Mouse (Mus musculus) neural tube, embryonic 11.5 days (tissue): ENCODE results near the gene Mms19. TPM values are rescaled to one million over a fixed set of nuclear protein-coding genes. Genes with fewer than 3 reads are reported as not detected.

Experiments
- ATAC-seq: fragments of 200-750 bp; cut with Nextera tagmentation; 2 replicates; pipeline ENCODE4 v1.8.0; 2017; ENCODE audit warnings: moderate number of reproducible peaks, mild to moderate bottlenecking, moderate TSS enrichment, moderate library complexity; ENCODE audit not compliant: insufficient read depth, low FRiP score, low TSS enrichment
- DNase-seq: peaks from one replicate; pipeline ENCODE4 v3.0.0-alpha.2; 2015; ENCODE audit warnings: low spot score
- H3K27ac ChIP-seq: fragments of 300-500 bp; sonication (generic); 2 replicates; pipeline ENCODE4 v1.5.1; 2014; ENCODE audit warnings: low read depth, mild to moderate bottlenecking, low read length
- H3K27me3 ChIP-seq: fragments of 300-500 bp; sonication (generic); 2 replicates; pipeline ENCODE4 v1.6.1; 2014; ENCODE audit warnings: mild to moderate bottlenecking, low read length, mixed read lengths; ENCODE audit not compliant: control insufficient read depth, insufficient read depth
- H3K36me3 ChIP-seq: fragments of 300-500 bp; sonication (generic); 2 replicates; pipeline ENCODE4 v1.6.1; 2014; ENCODE audit warnings: mild to moderate bottlenecking, low read length, moderate library complexity, mixed read lengths; ENCODE audit not compliant: control insufficient read depth, insufficient read depth
- H3K4me1 ChIP-seq: fragments of 300-500 bp; sonication (generic); 2 replicates; pipeline ENCODE4 v1.6.1; 2014; ENCODE audit warnings: low read length, mixed read lengths; ENCODE audit not compliant: control insufficient read depth, insufficient read depth
- H3K4me2 ChIP-seq: fragments of 300-500 bp; sonication (generic); 2 replicates; pipeline ENCODE4 v1.6.1; 2014; ENCODE audit warnings: low read depth, mild to moderate bottlenecking, moderate library complexity
- H3K4me3 ChIP-seq: fragments of 300-500 bp; sonication (generic); 2 replicates; pipeline ENCODE4 v1.5.1; 2014; ENCODE audit warnings: low read depth, low read length
- H3K9ac ChIP-seq: fragments of 300-500 bp; sonication (generic); 2 replicates; pipeline ENCODE4 v1.6.1; 2014; ENCODE audit warnings: mild to moderate bottlenecking, low read length
- H3K9me3 ChIP-seq: fragments of 300-500 bp; sonication (generic); 2 replicates; pipeline ENCODE4 v1.6.1; 2016; ENCODE audit warnings: low read length; ENCODE audit not compliant: control insufficient read depth
- whole genome bisulfite sequencing: fragments of 180-500 bp; shearing (Covaris S2); extraction: QIAGEN DNeasy Blood & Tissue Kit; methylation state at CpG from one replicate; pipeline ENCODE4 v1.1.7; 2014; 5-methylcytosine and 5-hydroxymethylcytosine counted together
- polyA plus RNA-seq: library from polyadenylated mRNA; unstranded; fragments of >200 nt; fragmentation: Nextera tagmentation; extraction: Ambion mirVana; gene quantifications from 2 replicates; pipeline ENCODE4 v1.2.1, GENCODE M21; 2014

The Mms19 gene
- polyA plus RNA-seq, 1 experiment from 2014 or later = 35.1 TPM

GRCm38 (mm10) chr19:42001253-42001980, 20.5 kb upstream of the Mms19 start:
- Histone ChIP-seq H3K27me3 (no peaks in the 10 kb centered on the region), H3K9me3 (no peaks in the 10 kb centered on the region), H3K27ac (no peak overlapping the region), H3K36me3 (no peaks in the 10 kb centered on the region), H3K4me1 (no peaks in the 10 kb centered on the region), H3K4me2 (no peak overlapping the region), H3K9ac (no peak overlapping the region), H3K4me3 (no peak overlapping the region)
- DNase-seq = no peak
- WGBS = 93% methylated on average over 12 of the region's 12 CpGs
- no peak for ATAC-seq

- no peak overlapping the region for H3K27ac ChIP-seq
Observed at GRCm38 (mm10) chr19:42000446-42000958, 19.5 kb upstream of the Mms19 start.

DNA sequence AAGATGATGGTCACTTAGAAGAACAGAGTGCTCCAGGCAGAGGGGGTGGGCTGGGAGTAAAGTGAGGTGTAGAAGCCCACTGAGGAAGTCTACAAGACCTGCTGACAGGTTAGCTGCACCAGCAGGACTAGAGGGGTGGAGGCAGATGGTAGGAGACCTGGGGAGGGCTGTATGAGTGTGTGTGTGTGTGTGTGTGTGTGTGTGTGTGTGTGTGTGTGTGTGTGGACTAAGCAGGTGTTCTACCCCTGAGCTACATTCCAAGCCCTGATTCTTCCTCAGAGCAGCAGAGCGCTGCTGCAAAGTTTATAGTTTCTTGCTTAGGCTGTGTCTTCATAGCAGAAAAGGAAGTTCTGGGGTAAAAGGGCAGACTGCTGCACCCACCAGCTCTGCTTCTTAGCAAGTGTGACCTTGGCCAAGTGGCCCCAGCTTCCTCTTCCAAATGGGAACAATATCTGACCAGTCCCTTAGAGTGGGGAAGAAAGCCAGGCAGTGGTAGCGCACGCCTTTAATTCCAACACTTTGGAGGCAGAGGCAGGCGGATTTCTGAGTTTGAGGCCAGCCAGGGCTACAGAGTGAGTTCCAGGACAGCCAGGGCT, 18.8 kb upstream of the Mms19 start:
- Histone ChIP-seq H3K27me3 (no peaks in the 10 kb centered on the region), H3K4me3 (no peak overlapping the region), H3K27ac (no peak overlapping the region), H3K4me2 (no peak overlapping the region), H3K36me3 (no peaks in the 10 kb centered on the region), H3K4me1 (0 out of 2 replicates have a peak, but pooled peaks cover 3% of the 10 kb centered on the region), H3K9ac (no peak overlapping the region), H3K9me3 (no peaks in the 10 kb centered on the region)
- WGBS = 86% methylated on average over 4 of the region's 4 CpGs
- ATAC-seq (no peak), DNase-seq (no peak)

More at GRCm38 (mm10) chr19:42000446-42000958, 19.5 kb upstream of the Mms19 start:
- Histone ChIP-seq H3K9me3 (no peaks in the 10 kb centered on the region), H3K36me3 (no peaks in the 10 kb centered on the region), H3K9ac (no peak overlapping the region), H3K27me3 (no peaks in the 10 kb centered on the region), H3K4me3 (no peak overlapping the region), H3K4me2 (no peak overlapping the region), H3K4me1 (0 out of 2 replicates have a peak, but pooled peaks cover 3% of the 10 kb centered on the region)
- ATAC-seq (no peak), DNase-seq (peak; percentile 25)
- WGBS = 50% methylated on average over 4 of the region's 4 CpGs

- 91% methylated on average over 9 of the region's 9 CpGs for WGBS
- Histone ChIP-seq H3K27me3 (no peaks in the 10 kb centered on the region), H3K36me3 (no peaks in the 10 kb centered on the region), H3K9me3 (no peaks in the 10 kb centered on the region), H3K4me1 (0 out of 2 replicates have a peak, but pooled peaks cover 3% of the 10 kb centered on the region), H3K4me3 (no peak overlapping the region), H3K27ac (no peak overlapping the region), H3K4me2 (no peak overlapping the region), H3K9ac (no peak overlapping the region)
- ATAC-seq (no peak), DNase-seq (no peak)
Observed at GRCm38 (mm10) chr19:41998770-41999548, 18.0 kb upstream of the Mms19 start.

DNA sequence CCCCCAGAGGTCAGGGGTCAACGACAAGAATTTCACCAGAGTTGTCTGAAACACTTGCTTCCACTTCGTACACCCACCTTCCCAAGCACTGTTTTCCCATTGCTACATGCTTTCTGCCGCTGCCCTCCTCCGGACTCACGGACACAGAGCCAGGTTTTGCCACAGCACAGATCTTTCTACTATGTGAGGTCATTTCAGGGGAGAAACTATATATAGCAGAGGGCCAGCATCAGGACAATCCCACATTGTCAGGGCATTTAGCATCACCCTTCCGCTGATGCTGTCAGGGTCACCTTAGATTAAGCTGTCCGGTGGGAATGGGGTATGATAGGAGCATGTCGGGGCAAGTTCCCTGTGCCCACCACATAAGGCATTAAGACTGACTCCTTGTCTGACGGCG, 16.1 kb upstream of the Mms19 start:
- Histone ChIP-seq H3K36me3 (no peaks in the 10 kb centered on the region), H3K27ac (no peak overlapping the region), H3K4me2 (no peak overlapping the region), H3K9ac (no peak overlapping the region), H3K27me3 (no peaks in the 10 kb centered on the region), H3K4me1 (0 out of 2 replicates have a peak, but pooled peaks cover 3% of the 10 kb centered on the region), H3K9me3 (no peaks in the 10 kb centered on the region), H3K4me3 (no peak overlapping the region)
- DNase-seq (no peak), ATAC-seq (no peak)
- WGBS = 76% methylated on average over 10 of the region's 10 CpGs

- DNase-seq (no peak), ATAC-seq (no peak)
- Histone ChIP-seq H3K4me2 (no peak overlapping the region), H3K36me3 (no peaks in the 10 kb centered on the region), H3K9ac (no peak overlapping the region), H3K4me1 (0 out of 2 replicates have a peak, but pooled peaks cover 3% of the 10 kb centered on the region), H3K4me3 (no peak overlapping the region), H3K27me3 (no peaks in the 10 kb centered on the region), H3K27ac (no peak overlapping the region), H3K9me3 (no peaks in the 10 kb centered on the region)
- WGBS = 61% methylated on average over 1 of the region's 1 CpGs
Observed at GRCm38 (mm10) chr19:41995483-41995882, 14.5 kb upstream of the Mms19 start.

- 91% methylated on average over 7 of the region's 7 CpGs for WGBS
- H3K27me3 ChIP-seq = no peaks in the 10 kb centered on the region
- ATAC-seq = no peak
Observed at GRCm38 (mm10) chr19:41994023-41994422, 13.1 kb upstream of the Mms19 start.

DNA sequence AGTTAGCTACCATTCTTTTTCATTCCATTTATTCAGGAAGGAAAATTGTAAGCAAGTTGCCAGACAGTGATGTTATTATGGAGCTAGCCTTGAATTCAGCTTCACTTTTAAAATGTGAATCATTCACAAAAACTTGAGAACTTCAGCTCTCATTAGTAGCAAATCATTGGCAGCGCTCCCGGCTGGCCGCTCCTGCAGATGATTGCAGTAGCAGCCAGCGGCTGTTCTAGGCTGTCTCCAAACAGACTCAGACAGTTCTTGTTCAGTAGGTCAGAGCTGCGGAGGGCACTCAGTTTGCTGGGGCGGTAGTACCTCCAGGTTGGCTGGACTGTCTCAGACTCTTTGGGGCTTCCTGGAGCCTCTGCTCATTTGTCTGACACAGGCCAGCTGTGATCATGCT, 12.5 kb upstream of the Mms19 start:
- Histone ChIP-seq H3K4me1 (0 out of 2 replicates have a peak, but pooled peaks cover 3% of the 10 kb centered on the region), H3K9me3 (no peaks in the 10 kb centered on the region), H3K4me2 (no peak overlapping the region), H3K4me3 (no peak overlapping the region), H3K27ac (no peak overlapping the region), H3K9ac (no peak overlapping the region), H3K27me3 (no peaks in the 10 kb centered on the region), H3K36me3 (no peaks in the 10 kb centered on the region)
- DNase-seq (no peak), ATAC-seq (no peak)
- 86% methylated on average over 6 of the region's 6 CpGs for WGBS

More at GRCm38 (mm10) chr19:41994023-41994422, 13.1 kb upstream of the Mms19 start:
- Histone ChIP-seq H3K4me2 (no peak overlapping the region), H3K4me3 (no peak overlapping the region), H3K9ac (no peak overlapping the region), H3K27ac (no peak overlapping the region), H3K36me3 (no peaks in the 10 kb centered on the region), H3K4me1 (0 out of 2 replicates have a peak, but pooled peaks cover 3% of the 10 kb centered on the region), H3K9me3 (no peaks in the 10 kb centered on the region)
- DNase-seq = no peak
